Comparison of ENCODE assay signal across 25 mouse cellular contexts in genomic region chr7:109001971-109002370, GRCm38 (mm10). TPM values are rescaled to one million over a fixed set of nuclear protein-coding genes. Genes with fewer than 3 reads are reported as not detected.
DNase-seq lines count a peak whose midpoint lies in the region; ATAC-seq and TF ChIP-seq lines count a peak whose summit lies in the region.
"Had no signal": no experiment of that assay in that cellular context is flagged by ENCODE, and none has a peak within 500 bp of the region (broad histone marks: within the 10 kb centered on the region; RNA-seq: fewer than 3 reads in every experiment).

No protein-coding gene starts in this region.

- H3K4me3 ChIP-seq in layer of hippocampus, adult 2 months = no peak overlapping the region
- no peak overlapping the region for H3K4me3 ChIP-seq in midbrain, postnatal 0 days (ENCODE audit: low read depth, low read length)
- H3K4me3 ChIP-seq: embryonic facial prominence, embryonic 13.5 days; embryonic facial prominence, embryonic 15.5 days; erythroblast, embryonic 14.5 days; forebrain, embryonic 10.5 days; forebrain, embryonic 12.5 days had no signal

- no peaks in the 10 kb centered on the region for H3K9me3 ChIP-seq in midbrain, postnatal 0 days (ENCODE audit: low read length)
- H3K9me3 ChIP-seq: embryonic facial prominence, embryonic 13.5 days; embryonic facial prominence, embryonic 15.5 days; forebrain, embryonic 10.5 days; forebrain, embryonic 12.5 days had no signal

- ATAC-seq in midbrain, postnatal 0 days (ENCODE audit: low FRiP score) = no peak; the same call in 1 of the 2 replicates
- ATAC-seq: activated CD4-positive, CD25-positive, alpha-beta regulatory T cell, adult 4 months; forebrain, embryonic 14.5 days; forebrain, embryonic 16.5 days; Patski had no signal

- no peak overlapping the region for H3K4me2 ChIP-seq in midbrain, postnatal 0 days (ENCODE audit: low read depth, low read length, poor library complexity, severe bottlenecking)
- H3K4me2 ChIP-seq: embryonic facial prominence, embryonic 13.5 days; embryonic facial prominence, embryonic 15.5 days; forebrain, embryonic 12.5 days had no signal

- H3K27me3 ChIP-seq in midbrain, postnatal 0 days (ENCODE audit: insufficient read depth, low read length) = no peaks in the 10 kb centered on the region
- H3K27me3 ChIP-seq: embryonic facial prominence, embryonic 13.5 days; embryonic facial prominence, embryonic 15.5 days had no signal

- peak; percentile 44 for DNase-seq in adrenal gland, adult 2 months
- DNase-seq in adrenal gland, postnatal 4 days (ENCODE audit: low spot score in 2 of 2) = no peak
- DNase-seq in layer of hippocampus, adult 2 months (ENCODE audit: low spot score in 2 of 2) = no peak
- no peak for DNase-seq in layer of hippocampus, adult 11-12 months (ENCODE audit: low spot score)
- peak; percentile 66 for DNase-seq in MN1 (ENCODE audit: low spot score)
- peak; percentile 33 for DNase-seq in brain, adult 2 months (ENCODE audit: low read depth, low spot score)
- DNase-seq in midbrain, postnatal 0 days (ENCODE audit: low spot score) = no peak
- DNase-seq: adrenal gland, postnatal 10 days; cerebellum, adult 11 months; cerebellum, adult 18-20 months; cerebellum, adult 8-10 months; cerebellum, postnatal 14 days; cerebellum, postnatal 36 days; embryo, embryonic 11 days had no signal

- WGBS in midbrain, postnatal 0 days = 76% methylated on average over 4 of the region's 4 CpGs

- H3K36me3 ChIP-seq in midbrain, postnatal 0 days (ENCODE audit: insufficient read depth, low read length) = no peaks in the 10 kb centered on the region
- H3K36me3 ChIP-seq: embryonic facial prominence, embryonic 13.5 days; embryonic facial prominence, embryonic 15.5 days; forebrain, embryonic 10.5 days; forebrain, embryonic 12.5 days had no signal

- no peaks in the 10 kb centered on the region for H3K4me1 ChIP-seq in midbrain, postnatal 0 days (ENCODE audit: insufficient read depth, low read length)
- H3K4me1 ChIP-seq: embryonic facial prominence, embryonic 13.5 days; embryonic facial prominence, embryonic 15.5 days; forebrain, embryonic 10.5 days; forebrain, embryonic 12.5 days had no signal

- H3K9ac ChIP-seq in midbrain, postnatal 0 days (replicated peaks; ENCODE audit: low read length, poor library complexity, severe bottlenecking) = no peak overlapping the region
- H3K9ac ChIP-seq: embryonic facial prominence, embryonic 13.5 days; embryonic facial prominence, embryonic 15.5 days; forebrain, embryonic 12.5 days had no signal

- H3K27ac ChIP-seq in layer of hippocampus, adult 2 months = peak overlapping the region; percentile 89
- no peak overlapping the region for H3K27ac ChIP-seq in midbrain, postnatal 0 days (ENCODE audit: low read depth, low read length)
- H3K27ac ChIP-seq: embryonic facial prominence, embryonic 13.5 days; embryonic facial prominence, embryonic 15.5 days; forebrain, embryonic 10.5 days; forebrain, embryonic 12.5 days had no signal

- TF ChIP-seq CTCF in layer of hippocampus, adult 2 months (conservative IDR thresholded peaks at IDR 0.05) = no peak
- no peak for TF ChIP-seq CTCF in midbrain, postnatal 0 days (IDR thresholded peaks at IDR 0.05)

RNA-seq across cellular contexts. Expression of gene Tub, which starts 51.8 kb away (rescaled TPM):
- total RNA-seq in adrenal gland, adult 2 months (2021) = 10 to 100 TPM; 25.9 to 41.5 TPM
- 13.1 and 26.2 TPM in 2 replicates for polyA plus RNA-seq in adrenal gland, adult 2 months (2012; rRNA removed)
- 10 to 100 TPM; 44.9 to 48.1 TPM for total RNA-seq in adrenal gland, postnatal 4 days (2021)
- 100 to 1,000 TPM; 179 to 198 TPM for total RNA-seq in layer of hippocampus, adult 2 months (2021)
- 159 and 207 TPM in 2 replicates for total RNA-seq in midbrain, postnatal 0 days (2014; rRNA removed)
- polyA plus RNA-seq in midbrain, postnatal 0 days (2015; fragmentation: Nextera tagmentation; extraction: Ambion mirVana) = 42.8 and 44.3 TPM in 2 replicates
- total RNA-seq: common myeloid progenitor, adult 5-6 weeks; MEL had no signal
- polyA plus RNA-seq: erythroblast, embryonic 14.5 days had no signal

Comparison
In these comparisons a context has a peak if more than half of its experiments do, and no peak if none do; other contexts are left out.
1. DNase-seq: peak in adrenal gland, adult 2 months (single experiment), MN1 (single experiment) and brain, adult 2 months (single experiment); none in adrenal gland, postnatal 4 days (0 of 2), layer of hippocampus, adult 2 months (0 of 2), layer of hippocampus, adult 11-12 months (single experiment) and midbrain, postnatal 0 days (single experiment).